Mouse (Mus musculus) natural killer cell, adult 2 months (primary cell): ENCODE results near the gene Ptgr1.

Source experiments
- DNase-seq, 2 experiments: peaks; one replicate each; pipeline ENCODE4 v3.0.0; 2022; ENCODE audit warnings: low spot score in 2 of 2

Gene Ptgr1

GRCm38 (mm10) chr4:58926120-58926519 lies 60.8 kb downstream of the Ptgr1 start:
- DNase-seq, result no peak

- no peak for DNase-seq
These were observed 61.3 kb downstream of the Ptgr1 start for GRCm38 (mm10) chr4:58925664-58926063.

GRCm38 (mm10) chr4:58923933-58924332 lies 63.0 kb downstream of the Ptgr1 start:
- DNase-seq, result no peak
